Mouse (Mus musculus): ENCODE measurements around the gene Nanog. TPM values are rescaled to one million over a fixed set of nuclear protein-coding genes. Genes with fewer than 3 reads are reported as not detected.
"Not testable (repeated sequence)": the region's sequence is repeated elsewhere in the genome, so short reads cannot be mapped to it uniquely, and the experiment has no call there.

Nanog gene
- polyA plus RNA-seq, 1 experiment: 0.10 TPM

- Histone ChIP-seq H3K4me3 (no peak overlapping the region), H3K4me2 (ENCODE audit: low read depth) (no peak overlapping the region), H3K36me3 (ENCODE audit: control insufficient read depth, insufficient read depth) (no peaks in the 10 kb centered on the region), H3K27me3 (ENCODE audit: control insufficient read depth, insufficient read depth, insufficient read length) (no peaks in the 10 kb centered on the region), H3K79me2 (ENCODE audit: control insufficient read depth, insufficient read depth) (no peaks in the 10 kb centered on the region), H3ac (ENCODE audit: control insufficient read depth, insufficient read length) (no peak overlapping the region)
- TF ChIP-seq E2F4 (IDR thresholded peaks at IDR 0.05; ENCODE audit: insufficient read depth): no peak
- TF ChIP-seq POLR2A (IDR thresholded peaks at IDR 0.05; ENCODE audit: insufficient read length, low read depth): no peak
- TF ChIP-seq REST (IDR thresholded peaks at IDR 0.05; ENCODE audit: insufficient read depth, insufficient read length): no peak
- no peak for TF ChIP-seq CEBPB (IDR thresholded peaks at IDR 0.05; ENCODE audit: insufficient read depth, poor library complexity, severe bottlenecking)
- TF ChIP-seq TCF12 (IDR thresholded peaks at IDR 0.05; ENCODE audit: insufficient read depth, poor library complexity, severe bottlenecking): no peak
- TF ChIP-seq POLR2AphosphoS2 (IDR thresholded peaks at IDR 0.05; ENCODE audit: insufficient read length, low read depth): no peak
- no peak for TF ChIP-seq MYOG (IDR thresholded peaks at IDR 0.05; ENCODE audit: control insufficient read depth in 1 of 3, insufficient read depth in 1 of 3, insufficient read length in 2 of 3, low read depth in 2 of 3)
- no peak for TF ChIP-seq USF1 (IDR thresholded peaks at IDR 0.05; ENCODE audit: low read depth)
- no peak for TF ChIP-seq TCF3 (IDR thresholded peaks at IDR 0.05; ENCODE audit: insufficient read length, low read depth)
- no peak for TF ChIP-seq MAX (IDR thresholded peaks at IDR 0.05; ENCODE audit: low read depth)
- TF ChIP-seq MYOD1 (IDR thresholded peaks at IDR 0.05; ENCODE audit: control insufficient read depth in 1 of 3, insufficient read length in 2 of 3, low read depth in 2 of 3): no peak
- TF ChIP-seq SRF (IDR thresholded peaks at IDR 0.05; ENCODE audit: control insufficient read depth, insufficient read length, low read depth): no peak
These were observed 900 bp upstream of the Nanog start for GRCm38 (mm10) chr6:122706337-122706840.

- Histone ChIP-seq H3K27me3 (ENCODE audit: control insufficient read depth, insufficient read depth, insufficient read length) (no peaks in the 10 kb centered on the region), H3K4me3 (no peak overlapping the region), H3K4me2 (ENCODE audit: low read depth) (no peak overlapping the region), H3K79me2 (ENCODE audit: control insufficient read depth, insufficient read depth) (no peaks in the 10 kb centered on the region), H3K36me3 (ENCODE audit: control insufficient read depth, insufficient read depth) (no peaks in the 10 kb centered on the region), H3ac (ENCODE audit: control insufficient read depth, insufficient read length) (no peak overlapping the region)
- no peak for TF ChIP-seq REST (IDR thresholded peaks at IDR 0.05; ENCODE audit: insufficient read depth, insufficient read length)
- TF ChIP-seq TCF3 (IDR thresholded peaks at IDR 0.05; ENCODE audit: insufficient read length, low read depth): no peak
- TF ChIP-seq POLR2A (IDR thresholded peaks at IDR 0.05; ENCODE audit: insufficient read length, low read depth): no peak
- TF ChIP-seq TCF12 (IDR thresholded peaks at IDR 0.05; ENCODE audit: insufficient read depth, poor library complexity, severe bottlenecking): no peak
- TF ChIP-seq E2F4 (IDR thresholded peaks at IDR 0.05; ENCODE audit: insufficient read depth): no peak
- TF ChIP-seq MYOG (IDR thresholded peaks at IDR 0.05; ENCODE audit: control insufficient read depth in 1 of 3, insufficient read depth in 1 of 3, insufficient read length in 2 of 3, low read depth in 2 of 3): no peak
- TF ChIP-seq MAX (IDR thresholded peaks at IDR 0.05; ENCODE audit: low read depth): no peak
- no peak for TF ChIP-seq CEBPB (IDR thresholded peaks at IDR 0.05; ENCODE audit: insufficient read depth, poor library complexity, severe bottlenecking)
- TF ChIP-seq MYOD1 (IDR thresholded peaks at IDR 0.05; ENCODE audit: control insufficient read depth in 1 of 3, insufficient read length in 2 of 3, low read depth in 2 of 3): no peak
- no peak for TF ChIP-seq USF1 (IDR thresholded peaks at IDR 0.05; ENCODE audit: low read depth)
- no peak for TF ChIP-seq SRF (IDR thresholded peaks at IDR 0.05; ENCODE audit: control insufficient read depth, insufficient read length, low read depth)
- no peak for TF ChIP-seq POLR2AphosphoS2 (IDR thresholded peaks at IDR 0.05; ENCODE audit: insufficient read length, low read depth)
These were observed 1.5 kb downstream of the Nanog start for GRCm38 (mm10) chr6:122708826-122709225.

DNA sequence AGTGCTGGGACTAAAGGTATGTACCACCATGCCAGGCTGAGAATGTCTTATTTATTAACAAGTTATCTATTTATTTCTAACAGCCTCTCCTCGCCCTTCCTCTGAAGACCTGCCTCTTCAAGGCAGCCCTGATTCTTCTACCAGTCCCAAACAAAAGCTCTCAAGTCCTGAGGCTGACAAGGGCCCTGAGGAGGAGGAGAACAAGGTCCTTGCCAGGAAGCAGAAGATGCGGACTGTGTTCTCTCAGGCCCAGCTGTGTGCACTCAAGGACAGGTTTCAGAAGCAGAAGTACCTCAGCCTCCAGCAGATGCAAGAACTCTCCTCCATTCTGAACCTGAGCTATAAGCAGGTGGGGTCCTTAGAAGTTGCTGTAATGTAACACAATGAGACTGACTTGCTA, 4.2 kb downstream of the Nanog start:
- H3K4me3 ChIP-seq: no peak overlapping the region
- no peaks in the 10 kb centered on the region for H3K27me3 ChIP-seq (ENCODE audit: control insufficient read depth, insufficient read depth, insufficient read length)
- TF ChIP-seq MYOG (IDR thresholded peaks at IDR 0.05; ENCODE audit: control insufficient read depth in 1 of 3, insufficient read depth in 1 of 3, insufficient read length in 2 of 3, low read depth in 2 of 3) (no peak), TCF12 (IDR thresholded peaks at IDR 0.05; ENCODE audit: insufficient read depth, poor library complexity, severe bottlenecking) (no peak), CEBPB (IDR thresholded peaks at IDR 0.05; ENCODE audit: insufficient read depth, poor library complexity, severe bottlenecking) (no peak), POLR2AphosphoS2 (IDR thresholded peaks at IDR 0.05; ENCODE audit: insufficient read length, low read depth) (no peak), MYOD1 (IDR thresholded peaks at IDR 0.05; ENCODE audit: control insufficient read depth in 1 of 3, insufficient read length in 2 of 3, low read depth in 2 of 3) (no peak)
- no peak overlapping the region for H3K4me2 ChIP-seq (ENCODE audit: low read depth)
- no peaks in the 10 kb centered on the region for H3K36me3 ChIP-seq (ENCODE audit: control insufficient read depth, insufficient read depth)
- no peaks in the 10 kb centered on the region for H3K79me2 ChIP-seq (ENCODE audit: control insufficient read depth, insufficient read depth)
- H3ac ChIP-seq (ENCODE audit: control insufficient read depth, insufficient read length): no peak overlapping the region

DNA sequence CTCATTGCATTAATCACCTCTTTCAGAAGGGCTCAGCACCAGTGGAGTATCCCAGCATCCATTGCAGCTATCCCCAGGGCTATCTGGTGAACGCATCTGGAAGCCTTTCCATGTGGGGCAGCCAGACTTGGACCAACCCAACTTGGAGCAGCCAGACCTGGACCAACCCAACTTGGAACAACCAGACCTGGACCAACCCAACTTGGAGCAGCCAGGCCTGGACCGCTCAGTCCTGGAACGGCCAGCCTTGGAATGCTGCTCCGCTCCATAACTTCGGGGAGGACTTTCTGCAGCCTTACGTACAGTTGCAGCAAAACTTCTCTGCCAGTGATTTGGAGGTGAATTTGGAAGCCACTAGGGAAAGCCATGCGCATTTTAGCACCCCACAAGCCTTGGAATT, 5.8 kb downstream of the Nanog start:
- H3K36me3 ChIP-seq (ENCODE audit: control insufficient read depth, insufficient read depth); H3ac ChIP-seq (ENCODE audit: control insufficient read depth, insufficient read length); H3K4me2 ChIP-seq (ENCODE audit: low read depth); H3K79me2 ChIP-seq (ENCODE audit: control insufficient read depth, insufficient read depth); H3K27me3 ChIP-seq (ENCODE audit: control insufficient read depth, insufficient read depth, insufficient read length); H3K4me3 ChIP-seq: not testable (repeated sequence)

DNA sequence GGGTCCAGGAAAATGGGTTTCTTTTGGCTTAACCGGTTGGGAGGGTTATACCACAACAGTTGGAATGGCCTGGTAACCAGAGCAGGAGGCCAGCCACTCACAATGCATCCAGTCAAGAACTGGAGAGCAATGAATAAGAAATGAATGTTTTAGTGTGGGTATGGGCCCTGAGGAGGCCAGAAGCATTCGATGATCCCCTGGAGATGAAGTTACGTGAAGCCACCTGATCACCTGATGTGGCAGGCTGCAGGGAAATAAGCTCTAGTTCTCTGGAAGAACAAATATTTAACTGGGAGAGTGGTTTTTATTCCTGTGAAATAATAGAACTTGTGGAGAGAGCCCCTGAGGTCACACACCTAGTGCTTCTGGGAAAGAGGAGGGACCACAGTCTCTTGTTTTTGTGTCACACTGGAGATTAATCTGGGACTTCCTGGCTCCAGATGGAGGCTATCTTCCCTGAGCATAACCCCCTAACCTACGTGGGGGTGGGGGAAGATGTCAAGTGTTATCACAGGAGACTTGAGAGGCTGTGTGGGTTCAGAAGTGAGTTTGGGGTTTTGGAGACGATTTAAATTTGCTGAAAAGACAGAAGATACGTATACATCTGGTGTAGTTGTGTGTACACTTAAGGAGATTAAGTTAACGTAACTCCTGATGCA, 7.5 kb downstream of the Nanog start:
- Histone ChIP-seq H3K4me2 (ENCODE audit: low read depth) (no peak overlapping the region), H3K79me2 (ENCODE audit: control insufficient read depth, insufficient read depth) (no peaks in the 10 kb centered on the region), H3ac (ENCODE audit: control insufficient read depth, insufficient read length) (no peak overlapping the region), H3K36me3 (ENCODE audit: control insufficient read depth, insufficient read depth) (no peaks in the 10 kb centered on the region), H3K27me3 (ENCODE audit: control insufficient read depth, insufficient read depth, insufficient read length) (no peaks in the 10 kb centered on the region), H3K4me3 (no peak overlapping the region)
- TF ChIP-seq POLR2AphosphoS2 (IDR thresholded peaks at IDR 0.05; ENCODE audit: insufficient read length, low read depth): no peak
- TF ChIP-seq TCF12 (IDR thresholded peaks at IDR 0.05; ENCODE audit: insufficient read depth, poor library complexity, severe bottlenecking): no peak
- no peak for TF ChIP-seq MYOG (IDR thresholded peaks at IDR 0.05; ENCODE audit: control insufficient read depth in 1 of 3, insufficient read depth in 1 of 3, insufficient read length in 2 of 3, low read depth in 2 of 3)
- no peak for TF ChIP-seq MYOD1 (IDR thresholded peaks at IDR 0.05; ENCODE audit: control insufficient read depth in 1 of 3, insufficient read length in 2 of 3, low read depth in 2 of 3)
- no peak for TF ChIP-seq MAX (IDR thresholded peaks at IDR 0.05; ENCODE audit: low read depth)
- TF ChIP-seq E2F4 (IDR thresholded peaks at IDR 0.05; ENCODE audit: insufficient read depth): no peak
- no peak for TF ChIP-seq TCF3 (IDR thresholded peaks at IDR 0.05; ENCODE audit: insufficient read length, low read depth)

Measured in myocyte (in vitro differentiated cells).